Mouse (Mus musculus) cortical plate, adult 2 months (tissue): ENCODE results near the gene Slc1a5.

Experiments
- CTCF ChIP-seq: fragments of 200-500 bp; IDR thresholded peaks from 2 replicates; pipeline ENCODE4 v1.5.1; 2011; ENCODE audit warnings: mild to moderate bottlenecking, control low read depth, low read length; ENCODE audit not compliant: insufficient read depth; ENCODE audit errors: extremely low read depth
- POLR2A ChIP-seq: fragments of 200-500 bp; IDR thresholded peaks from 2 replicates; pipeline ENCODE4 v1.6.1; 2011; ENCODE audit warnings: mild to moderate bottlenecking, low read length, control low read depth; ENCODE audit not compliant: insufficient read depth; ENCODE audit errors: extremely low read depth

DNA sequence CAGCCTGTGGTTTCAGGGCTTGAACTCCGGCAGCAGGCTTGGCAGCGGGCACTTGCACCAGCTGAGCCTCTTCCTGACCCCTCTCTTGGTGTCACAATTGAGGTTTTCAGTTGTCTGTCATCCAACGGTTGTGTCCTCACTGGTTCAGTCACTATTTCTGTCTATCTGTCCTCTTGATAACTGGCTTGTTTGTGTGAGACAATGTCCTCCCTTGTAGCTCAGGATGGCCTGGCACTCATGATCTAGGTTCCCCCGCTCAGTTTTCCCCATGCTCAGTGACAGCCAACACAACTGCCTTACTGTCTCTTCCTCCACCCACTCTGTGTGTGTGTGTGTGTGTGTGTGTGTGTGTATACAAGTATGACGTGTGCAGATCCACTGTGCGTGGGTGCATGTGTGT lies 33.5 kb upstream of the Slc1a5 start:
- TF ChIP-seq CTCF: no peak
- no peak for TF ChIP-seq POLR2A
